Mouse (Mus musculus) forebrain, embryonic 14.5 days (tissue): ENCODE results near the gene Oscar. TPM values are rescaled to one million over a fixed set of nuclear protein-coding genes. Genes with fewer than 3 reads are reported as not detected.

ENCODE experiments used
- ATAC-seq: fragments of 200-750 bp; cut with Nextera tagmentation; 2 replicates; pipeline ENCODE4 v1.8.0; 2017; ENCODE audit warnings: mild to moderate bottlenecking, moderate library complexity
- DNase-seq: peaks from one replicate; pipeline ENCODE4 v3.0.0-alpha.2; 2015; ENCODE audit warnings: low spot score
- H3K27ac ChIP-seq: fragments of 300-500 bp; sonication (generic); 2 replicates; pipeline ENCODE4 v1.5.1; 2014; ENCODE audit warnings: low read depth, mild to moderate bottlenecking, control low read depth, low read length, moderate library complexity
- H3K27me3 ChIP-seq: fragments of 300-500 bp; sonication (generic); replicated peaks from 2 replicates; pipeline ENCODE4 v1.6.1; 2014; ENCODE audit warnings: low read length, control low read depth, mixed read lengths; ENCODE audit not compliant: control insufficient read depth, insufficient read depth
- H3K36me3 ChIP-seq: fragments of 300-500 bp; sonication (generic); 2 replicates; pipeline ENCODE4 v1.6.1; 2014; ENCODE audit warnings: low read length, control low read depth; ENCODE audit not compliant: control insufficient read depth, insufficient read depth
- H3K4me1 ChIP-seq: fragments of 300-500 bp; sonication (generic); 2 replicates; pipeline ENCODE4 v1.6.1; 2014; ENCODE audit warnings: antibody characterized with exemption, low read length, control low read depth; ENCODE audit not compliant: control insufficient read depth, insufficient read depth
- H3K4me2 ChIP-seq: fragments of 300-500 bp; sonication (generic); 2 replicates; pipeline ENCODE4 v1.6.1; 2014; ENCODE audit warnings: mild to moderate bottlenecking, control low read depth, low read length
- H3K4me3 ChIP-seq: fragments of 300-500 bp; sonication (generic); 2 replicates; pipeline ENCODE4 v1.5.1; 2014; ENCODE audit warnings: low read depth, low read length, control low read depth
- H3K9ac ChIP-seq: fragments of 300-500 bp; sonication (generic); 2 replicates; pipeline ENCODE4 v1.6.1; 2014; ENCODE audit warnings: mild to moderate bottlenecking, low read length, control low read depth, moderate library complexity
- H3K9me3 ChIP-seq: fragments of 300-500 bp; sonication (generic); replicated peaks from 2 replicates; pipeline ENCODE4 v1.6.1; 2016; ENCODE audit warnings: low read length, control low read depth, mixed read lengths; ENCODE audit not compliant: control insufficient read depth
- WGBS: fragments of 180-500 bp; shearing (Covaris S2); extraction: QIAGEN DNeasy Blood & Tissue Kit; methylation state at CpG from one replicate; pipeline ENCODE4 v1.1.7; 2014; 5-methylcytosine and 5-hydroxymethylcytosine counted together
- polyA plus RNA-seq: library from polyadenylated mRNA; unstranded; fragments of >200 nt; fragmentation: Nextera tagmentation; extraction: Ambion mirVana; gene quantifications from 2 replicates; pipeline ENCODE4 v1.2.1, GENCODE M21; 2014

Gene Oscar
- polyA plus RNA-seq = 0.13 and 0.23 TPM in 2 replicates

- no peak within 1 kb of the TSS for H3K9ac ChIP-seq
- H3K4me3 ChIP-seq = peak within 1 kb of the TSS; percentile 61
- ATAC-seq (no peak), DNase-seq (no peak)
- H3K9me3 ChIP-seq = no peaks in the 10 kb centered on the region
- H3K27me3 ChIP-seq = no peaks in the 10 kb centered on the region
- H3K36me3 ChIP-seq = peaks cover 15% of the 10 kb centered on the region
- H3K4me2 ChIP-seq = no peak within 1 kb of the TSS; the same call in 1 of the 2 replicates
- peaks cover 5% of the 10 kb centered on the region for H3K4me1 ChIP-seq
- no peak within 1 kb of the TSS for H3K27ac ChIP-seq
- WGBS = 76% methylated on average over 4 of the region's 4 CpGs
These were observed at the start of gene Oscar for GRCm38 (mm10) chr7:3616057-3616388. TSS of gene Oscar (minus strand) at chr7:3616157.

DNA sequence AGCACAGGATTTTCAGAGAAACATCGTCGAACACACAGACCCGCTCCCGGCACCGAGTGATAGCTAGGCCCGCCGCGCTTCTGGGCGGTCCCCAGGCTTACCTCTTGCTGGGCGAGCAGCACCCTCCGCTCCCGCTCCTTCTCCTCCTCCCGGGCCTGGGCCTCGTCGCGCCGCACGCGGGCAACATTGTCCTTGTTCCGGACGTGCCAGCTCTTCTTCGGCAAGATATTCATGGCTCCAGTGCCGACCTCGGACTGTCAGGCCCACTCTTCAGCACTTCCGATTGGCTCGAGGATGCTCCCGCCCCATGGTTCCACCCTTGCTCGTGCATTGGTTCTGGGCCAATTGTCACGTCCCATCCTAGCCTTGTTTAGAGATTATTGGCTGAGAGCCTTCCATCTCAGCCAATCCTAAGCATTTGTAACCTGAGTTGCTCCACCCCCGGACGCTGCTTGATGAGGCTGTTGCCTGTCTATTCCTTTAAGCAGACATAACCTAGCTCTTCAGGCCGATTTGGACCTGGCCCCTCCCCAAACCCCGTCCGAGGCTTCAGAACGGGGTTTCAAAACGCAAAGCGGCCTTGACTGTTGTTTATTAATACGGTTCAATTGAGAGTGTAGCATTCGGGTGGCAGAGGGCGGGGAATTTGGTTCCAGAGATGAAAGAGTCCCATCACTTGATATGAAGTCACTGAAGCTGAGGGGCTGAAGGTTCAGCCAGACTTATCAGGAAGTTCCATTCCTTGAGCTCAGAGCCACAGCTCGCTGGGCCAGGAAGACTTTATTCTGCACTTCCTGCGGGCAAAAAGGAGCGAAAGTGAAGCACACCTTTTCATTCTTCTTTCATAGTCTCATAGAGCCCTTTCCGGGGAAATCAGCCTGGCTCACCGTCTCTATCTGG lies 49.5 kb upstream of the Oscar start, which contains the start of gene Leng1:
Gene Leng1 (minus strand): TSS at position 626 of the 900 bp plus-strand sequence.
- Histone ChIP-seq H3K9ac (peak within 1 kb of the TSS; percentile 76), H3K4me2 (peak within 1 kb of the TSS; percentile 84), H3K4me1 (peaks cover 10% of the 10 kb centered on the region), H3K27ac (peak within 1 kb of the TSS; percentile 80), H3K9me3 (no peaks in the 10 kb centered on the region), H3K36me3 (peaks cover 31% of the 10 kb centered on the region), H3K4me3 (peak within 1 kb of the TSS; percentile 69), H3K27me3 (no peaks in the 10 kb centered on the region)
- 4% methylated on average over 45 of the region's 45 CpGs for WGBS
- ATAC-seq = peak; percentile 99
- peak; percentile 99 for DNase-seq

GRCm38 (mm10) chr7:3664524-3665214 lies 48.7 kb upstream of the Oscar start:
- peak; percentile 11 for DNase-seq
- Histone ChIP-seq H3K4me1 (peaks cover 10% of the 10 kb centered on the region), H3K27ac (peak overlapping the region; percentile 80), H3K36me3 (peaks cover 39% of the 10 kb centered on the region), H3K4me3 (peak overlapping the region; percentile 69), H3K27me3 (no peaks in the 10 kb centered on the region), H3K9ac (peak overlapping the region; percentile 76), H3K9me3 (no peaks in the 10 kb centered on the region), H3K4me2 (peak overlapping the region; percentile 84)
- 31% methylated on average over 15 of the region's 15 CpGs for WGBS
- ATAC-seq = peak; percentile 37

DNA sequence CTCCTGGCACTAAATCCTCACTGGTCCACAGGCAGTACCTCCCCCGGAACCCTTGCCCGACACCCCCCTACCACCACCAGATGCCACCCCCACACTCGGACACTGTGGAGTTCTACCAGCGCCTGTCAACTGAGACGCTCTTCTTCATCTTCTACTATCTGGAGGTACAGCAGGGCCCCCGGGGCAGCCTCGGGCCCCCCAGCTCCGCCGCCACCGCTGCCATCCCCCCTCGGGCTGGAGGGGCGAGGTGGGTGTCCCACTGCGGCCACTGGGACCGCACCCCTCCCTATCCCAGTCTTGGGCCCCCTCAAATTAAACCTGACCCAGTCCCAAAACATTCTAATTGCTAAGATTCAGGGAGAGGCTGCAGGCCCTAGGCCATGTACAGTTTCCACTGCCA lies 42.6 kb upstream of the Oscar start:
- 94% methylated on average over 14 of the region's 14 CpGs for WGBS
- H3K4me1 ChIP-seq = peaks cover 1% of the 10 kb centered on the region; the same call in 1 of the 2 replicates
- no peak overlapping the region for H3K4me3 ChIP-seq
- H3K9me3 ChIP-seq = no peaks in the 10 kb centered on the region
- H3K9ac ChIP-seq = no peak overlapping the region
- DNase-seq (no peak), ATAC-seq (no peak)
- no peaks in the 10 kb centered on the region for H3K27me3 ChIP-seq
- H3K4me2 ChIP-seq = no peak overlapping the region
- H3K36me3 ChIP-seq = peaks cover 100% of the 10 kb centered on the region
- H3K27ac ChIP-seq = no peak overlapping the region

- H3K27ac ChIP-seq = no peak overlapping the region
- WGBS = 91% methylated on average over 4 of the region's 4 CpGs
These were observed 41.0 kb upstream of the Oscar start for GRCm38 (mm10) chr7:3656966-3657365.

DNA sequence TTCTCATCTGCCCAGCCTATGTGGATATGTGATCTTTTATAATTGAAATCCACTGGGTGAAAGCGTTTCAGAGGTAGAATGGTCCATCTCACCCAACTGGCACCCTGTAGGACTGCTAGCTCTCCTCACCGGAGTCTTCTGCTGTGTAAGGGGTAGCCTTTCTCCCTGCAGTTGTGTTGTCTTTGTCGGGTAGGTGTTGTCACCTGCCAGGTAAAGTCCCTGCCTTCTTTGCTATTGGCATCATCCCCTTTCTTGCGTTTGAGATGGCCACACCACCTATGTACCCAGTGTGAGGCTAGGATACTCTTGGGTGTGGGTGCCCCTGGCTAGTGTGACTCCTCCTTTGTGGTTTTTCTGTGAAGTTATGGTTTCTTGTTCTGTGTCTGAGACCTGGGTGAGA lies 30.7 kb upstream of the Oscar start:
- peak overlapping the region; percentile 98 for H3K9ac ChIP-seq
- H3K4me1 ChIP-seq = peaks cover 28% of the 10 kb centered on the region
- H3K4me3 ChIP-seq = peak overlapping the region; percentile 100
- no peaks in the 10 kb centered on the region for H3K9me3 ChIP-seq
- WGBS = 65% methylated on average over 4 of the region's 4 CpGs
- H3K36me3 ChIP-seq = peaks cover 28% of the 10 kb centered on the region
- no peaks in the 10 kb centered on the region for H3K27me3 ChIP-seq
- DNase-seq (no peak), ATAC-seq (no peak)
- peak overlapping the region; percentile 89 for H3K4me2 ChIP-seq
- no peak overlapping the region for H3K27ac ChIP-seq

More at GRCm38 (mm10) chr7:3656966-3657365, 41.0 kb upstream of the Oscar start:
- Histone ChIP-seq H3K36me3 (peaks cover 100% of the 10 kb centered on the region), H3K9me3 (no peaks in the 10 kb centered on the region), H3K4me2 (no peak overlapping the region), H3K4me1 (no peaks in the 10 kb centered on the region), H3K27me3 (no peaks in the 10 kb centered on the region), H3K9ac (no peak overlapping the region), H3K4me3 (no peak overlapping the region)
- DNase-seq (no peak), ATAC-seq (no peak)

GRCm38 (mm10) chr7:3646188-3646587 lies 30.2 kb upstream of the Oscar start:
- Histone ChIP-seq H3K9me3 (no peaks in the 10 kb centered on the region), H3K4me1 (peaks cover 28% of the 10 kb centered on the region), H3K27me3 (no peaks in the 10 kb centered on the region), H3K27ac (peak overlapping the region; percentile 98; the same call in 1 of the 2 replicates), H3K4me2 (peak overlapping the region; percentile 89), H3K9ac (peak overlapping the region; percentile 98), H3K4me3 (peak overlapping the region; percentile 100), H3K36me3 (peaks cover 28% of the 10 kb centered on the region)
- WGBS = 24% methylated on average over 9 of the region's 9 CpGs
- ATAC-seq (no peak), DNase-seq (no peak)

DNA sequence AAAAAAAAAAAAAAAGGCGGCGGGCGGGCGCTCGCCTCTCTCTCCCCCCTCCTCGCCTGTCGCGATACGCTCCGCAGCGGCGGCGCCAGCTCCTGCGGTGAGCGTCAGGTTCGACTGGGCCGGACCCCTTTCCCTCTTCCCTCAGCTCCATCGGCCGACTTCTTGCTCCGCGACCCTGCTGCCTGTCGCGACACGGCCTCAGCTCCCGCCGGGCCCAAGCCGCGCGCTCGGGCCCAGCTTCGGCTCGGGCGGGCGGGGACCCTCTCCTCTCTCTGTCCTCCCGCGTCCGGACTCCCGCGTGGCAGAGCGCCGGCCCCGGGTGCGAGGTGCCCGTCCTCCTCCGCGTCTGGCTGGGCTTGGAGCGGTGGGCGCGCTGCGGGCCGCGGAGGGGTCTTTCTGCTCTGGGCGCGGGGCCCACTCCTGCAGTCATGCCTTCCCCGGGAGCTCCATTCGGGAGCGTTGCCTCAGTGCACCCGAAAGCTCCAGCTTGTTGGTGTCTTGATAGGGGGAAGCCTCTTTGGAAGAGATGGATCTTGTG lies 29.6 kb upstream of the Oscar start:
- peaks cover 28% of the 10 kb centered on the region for H3K36me3 ChIP-seq
- peak overlapping the region; percentile 100 for H3K4me3 ChIP-seq
- H3K4me2 ChIP-seq = peak overlapping the region; percentile 89
- no peaks in the 10 kb centered on the region for H3K9me3 ChIP-seq
- peak; percentile 15 for DNase-seq
- peaks cover 28% of the 10 kb centered on the region for H3K4me1 ChIP-seq
- WGBS = 0% methylated on average over 46 of the region's 58 CpGs
- H3K9ac ChIP-seq = peak overlapping the region; percentile 98
- peak; percentile 13; the same call in 1 of the 2 replicates for ATAC-seq
- H3K27ac ChIP-seq = peak overlapping the region; percentile 98
- no peaks in the 10 kb centered on the region for H3K27me3 ChIP-seq
